Mouse (Mus musculus) B cell, adult 2 months (primary cell): ENCODE measurements around the gene Csrp2.
A peak's percentile ranks its signal among the peaks of the same experiment; 100 is the strongest.

Experiments used
- DNase-seq, 2 experiments: peaks; one replicate each; pipeline ENCODE4 v3.0.0; 2022

Gene Csrp2

GRCm38 (mm10) chr10:110974463-110974862 lies 54.9 kb downstream of the Csrp2 start:
- peak in 1 of 2 experiments; percentile 19 for DNase-seq

- DNase-seq, result no peak
Measured at GRCm38 (mm10) chr10:110974885-110975284, 55.3 kb downstream of the Csrp2 start.

- DNase-seq, result peak; percentile 59 to 68
Measured at GRCm38 (mm10) chr10:110976046-110976445, 56.5 kb downstream of the Csrp2 start.

- no peak for DNase-seq
Measured at GRCm38 (mm10) chr10:110977379-110977778, 57.8 kb downstream of the Csrp2 start.

GRCm38 (mm10) chr10:110979431-110979830 lies 59.8 kb downstream of the Csrp2 start:
- no peak for DNase-seq

- no peak for DNase-seq
Measured at GRCm38 (mm10) chr10:110980441-110980840, 60.9 kb downstream of the Csrp2 start.

GRCm38 (mm10) chr10:110982771-110983170 lies 63.2 kb downstream of the Csrp2 start:
- no peak for DNase-seq

GRCm38 (mm10) chr10:110986682-110987081 lies 67.1 kb downstream of the Csrp2 start:
- DNase-seq, result no peak
